Mouse (Mus musculus): ENCODE data around the gene Rbbp9. TPM values are rescaled to one million over a fixed set of nuclear protein-coding genes. Genes with fewer than 3 reads are reported as not detected.
A peak's percentile ranks its signal among the peaks of the same experiment; 100 is the strongest.

The Rbbp9 gene
- polyA plus RNA-seq, 1 experiment from 2014 or later = 54.0 TPM

DNA sequence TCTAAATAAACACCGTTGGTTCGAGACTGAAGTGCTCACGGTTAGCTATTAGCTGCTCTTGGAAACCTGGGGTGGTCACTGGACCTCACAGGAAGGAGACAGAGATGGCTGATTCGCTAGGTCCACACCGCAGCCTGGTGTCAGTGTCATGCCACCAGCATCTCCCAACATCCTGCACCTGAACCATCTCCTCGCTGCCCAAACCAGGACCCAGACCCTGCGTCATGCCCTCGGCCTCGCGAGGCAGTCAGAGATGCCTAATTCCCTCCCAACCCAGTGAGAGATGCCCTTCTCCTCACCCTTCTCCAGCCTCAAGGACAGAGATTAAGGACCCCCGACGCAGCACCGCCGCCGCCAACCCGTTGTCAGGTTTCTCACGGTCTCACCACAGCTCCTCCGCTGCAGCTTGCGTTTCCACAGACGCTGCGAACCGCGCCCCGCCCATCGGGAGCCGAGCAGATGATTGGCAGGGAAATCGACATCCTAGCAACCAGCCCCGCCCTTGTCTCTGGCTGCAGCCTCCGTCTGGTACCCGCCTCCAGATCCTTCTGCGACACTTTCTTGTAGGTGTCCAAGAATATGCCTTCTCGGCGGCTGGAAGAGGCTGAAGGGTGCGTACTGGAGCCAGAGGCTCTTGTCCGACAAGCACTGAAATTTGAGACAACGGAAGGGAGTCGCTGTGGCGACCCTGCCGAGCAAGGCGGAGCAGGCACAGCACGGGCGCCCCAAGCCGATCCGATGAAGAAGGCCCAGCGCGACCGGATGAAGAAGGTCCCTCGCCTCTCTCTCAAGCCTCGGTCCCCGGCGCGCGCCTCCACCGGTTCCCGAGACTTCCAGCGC lies 23.5 kb downstream of the Rbbp9 start, which contains the start of the genes Dzank1 and Polr3f:
Gene Dzank1, minus strand, starts transcription at position 434 of the 840 bp plus-strand sequence.
Gene Polr3f, plus strand, starts transcription at position 738 of the 840 bp plus-strand sequence.
- peak within 1 kb of the TSS; percentile 96 for H3K9ac ChIP-seq (ENCODE audit: low read length)
- peak within 1 kb of the TSS; percentile 92 for H3K27ac ChIP-seq (ENCODE audit: low read length)
- H3K4me1 ChIP-seq (ENCODE audit: control insufficient read depth, insufficient read depth, low read length) = peaks cover 13% of the 10 kb centered on the region
- 1% methylated on average over 56 of the region's 56 CpGs for WGBS
- peak within 1 kb of the TSS; percentile 97 for H3K4me2 ChIP-seq (ENCODE audit: low read depth, low read length)
- peak within 1 kb of the TSS; percentile 98 for H3K4me3 ChIP-seq (ENCODE audit: low read length)
- peaks cover 8% of the 10 kb centered on the region for H3K36me3 ChIP-seq (ENCODE audit: control insufficient read depth, insufficient read depth)
- peak; percentile 97 for ATAC-seq (replicated peaks; ENCODE audit: extremely low read depth, insufficient read depth, low FRiP score)
- no peaks in the 10 kb centered on the region for H3K27me3 ChIP-seq (ENCODE audit: control insufficient read depth, insufficient read depth, low read length)
- H3K9me3 ChIP-seq (replicated peaks; ENCODE audit: control insufficient read depth, low read length) = no peaks in the 10 kb centered on the region

DNA sequence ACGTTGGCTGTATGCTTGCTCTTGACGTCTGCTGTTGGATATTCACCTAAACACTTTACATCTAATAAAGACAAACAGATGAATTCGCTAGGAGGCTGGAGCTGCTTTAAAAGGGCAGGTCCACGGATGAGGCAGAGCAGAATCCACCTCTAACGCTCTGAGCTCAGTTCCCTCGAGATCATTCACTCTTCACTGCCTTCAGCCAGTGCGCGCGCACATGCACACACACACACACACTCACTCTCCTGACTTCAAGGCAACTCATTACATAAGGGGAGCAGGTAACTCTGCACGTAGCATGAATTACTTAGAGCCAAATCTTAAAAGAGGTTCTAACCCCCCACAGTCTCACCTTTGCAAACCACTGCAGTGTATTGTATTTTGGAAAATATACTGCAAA lies 24.8 kb downstream of the Rbbp9 start:
- WGBS = 51% methylated on average over 10 of the region's 10 CpGs
- no peaks in the 10 kb centered on the region for H3K9me3 ChIP-seq (replicated peaks; ENCODE audit: control insufficient read depth, low read length)

DNA sequence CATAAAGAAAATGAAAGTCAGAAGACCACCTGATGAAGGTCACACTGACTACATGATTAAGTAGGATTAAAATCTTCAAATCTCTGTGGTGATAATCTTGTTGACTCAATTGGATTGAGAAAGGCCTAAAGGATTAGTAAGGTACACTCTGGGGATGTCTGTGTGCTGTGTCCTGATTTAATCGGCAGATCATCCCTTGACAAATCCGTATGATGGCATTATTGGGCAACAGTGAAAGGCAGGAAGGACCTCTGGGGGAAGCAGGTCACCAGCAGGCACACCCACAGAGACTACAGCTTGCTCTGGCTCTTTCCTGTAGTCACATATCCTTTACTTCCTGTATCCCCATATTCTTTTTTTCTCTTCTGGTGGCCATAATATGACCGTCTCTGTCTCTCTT lies 30.9 kb downstream of the Rbbp9 start:
- no peaks in the 10 kb centered on the region for H3K4me1 ChIP-seq (ENCODE audit: control insufficient read depth, insufficient read depth, low read length)
- ATAC-seq (replicated peaks; ENCODE audit: extremely low read depth, insufficient read depth, low FRiP score) = no peak
- no peak overlapping the region for H3K9ac ChIP-seq (ENCODE audit: low read length)
- no peak overlapping the region for H3K4me3 ChIP-seq (ENCODE audit: low read length)
- H3K27me3 ChIP-seq (ENCODE audit: control insufficient read depth, insufficient read depth, low read length) = no peaks in the 10 kb centered on the region
- no peak overlapping the region for H3K27ac ChIP-seq (ENCODE audit: low read length)
- no peaks in the 10 kb centered on the region for H3K9me3 ChIP-seq (replicated peaks; ENCODE audit: control insufficient read depth, low read length)
- no peak overlapping the region for H3K4me2 ChIP-seq (ENCODE audit: low read depth, low read length)
- 68% methylated on average over 3 of the region's 3 CpGs for WGBS
- no peaks in the 10 kb centered on the region for H3K36me3 ChIP-seq (ENCODE audit: control insufficient read depth, insufficient read depth)

More for the DNA sequence above, 24.8 kb downstream of the Rbbp9 start:
- H3K27ac ChIP-seq (ENCODE audit: low read length) = no peak overlapping the region
- peaks cover 3% of the 10 kb centered on the region for H3K36me3 ChIP-seq (ENCODE audit: control insufficient read depth, insufficient read depth)
- peaks cover 13% of the 10 kb centered on the region for H3K4me1 ChIP-seq (ENCODE audit: control insufficient read depth, insufficient read depth, low read length)
- no peak for ATAC-seq (replicated peaks; ENCODE audit: extremely low read depth, insufficient read depth, low FRiP score)
- no peak overlapping the region for H3K4me2 ChIP-seq (ENCODE audit: low read depth, low read length)
- no peaks in the 10 kb centered on the region for H3K27me3 ChIP-seq (ENCODE audit: control insufficient read depth, insufficient read depth, low read length)
- H3K4me3 ChIP-seq (ENCODE audit: low read length) = no peak overlapping the region
- no peak overlapping the region for H3K9ac ChIP-seq (ENCODE audit: low read length)

DNA sequence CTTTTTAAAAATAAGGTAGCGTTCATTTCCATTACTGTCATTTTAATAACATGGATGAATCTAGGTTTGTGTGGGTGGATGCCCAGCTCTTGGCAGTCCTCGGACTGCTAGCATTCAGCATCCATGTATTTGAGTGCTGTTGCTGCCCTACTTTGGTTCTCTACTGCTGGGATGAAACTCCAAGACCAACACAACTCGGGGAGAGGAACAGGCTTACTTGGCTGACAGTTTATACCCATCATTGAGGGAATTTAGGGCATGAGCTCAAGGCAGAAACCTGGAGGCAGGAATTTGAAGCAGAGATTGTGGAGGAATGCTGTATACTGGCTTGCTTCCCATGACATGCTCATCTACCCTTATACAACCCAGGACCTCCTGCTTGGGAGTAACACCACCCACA lies 36.0 kb downstream of the Rbbp9 start:
- Histone ChIP-seq H3K4me2 (ENCODE audit: low read depth, low read length) (no peak overlapping the region), H3K27me3 (ENCODE audit: control insufficient read depth, insufficient read depth, low read length) (no peaks in the 10 kb centered on the region), H3K4me3 (ENCODE audit: low read length) (no peak overlapping the region), H3K9ac (ENCODE audit: low read length) (no peak overlapping the region), H3K27ac (ENCODE audit: low read length) (no peak overlapping the region), H3K4me1 (ENCODE audit: control insufficient read depth, insufficient read depth, low read length) (no peaks in the 10 kb centered on the region), H3K36me3 (ENCODE audit: control insufficient read depth, insufficient read depth) (no peaks in the 10 kb centered on the region), H3K9me3 (replicated peaks; ENCODE audit: control insufficient read depth, low read length) (no peaks in the 10 kb centered on the region)
- 78% methylated on average over 3 of the region's 3 CpGs for WGBS
- ATAC-seq (replicated peaks; ENCODE audit: extremely low read depth, insufficient read depth, low FRiP score) = no peak

DNA sequence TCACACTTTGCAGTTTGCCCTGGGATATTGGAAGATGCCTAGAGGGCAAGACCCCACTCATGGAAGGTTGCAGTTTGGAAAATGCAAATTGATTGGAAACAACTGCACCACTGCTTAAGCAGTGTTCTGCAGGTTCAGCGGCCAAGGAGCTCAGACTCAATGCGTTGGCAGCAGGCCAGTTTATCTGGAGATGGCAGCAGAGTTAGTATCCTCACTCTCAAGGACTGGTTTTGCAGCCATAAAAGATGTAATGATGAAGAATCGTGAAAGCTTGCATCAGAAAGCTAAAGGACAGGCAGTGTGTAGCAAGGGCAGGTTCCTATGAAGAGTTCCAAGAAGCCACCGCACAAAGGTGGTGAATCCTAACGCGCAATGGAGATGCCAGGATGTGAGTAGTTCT lies 48.5 kb downstream of the Rbbp9 start:
- Histone ChIP-seq H3K4me1 (ENCODE audit: control insufficient read depth, insufficient read depth, low read length) (no peaks in the 10 kb centered on the region), H3K4me3 (ENCODE audit: low read length) (no peak overlapping the region), H3K9ac (ENCODE audit: low read length) (no peak overlapping the region), H3K4me2 (ENCODE audit: low read depth, low read length) (no peak overlapping the region), H3K9me3 (replicated peaks; ENCODE audit: control insufficient read depth, low read length) (no peaks in the 10 kb centered on the region), H3K27me3 (ENCODE audit: control insufficient read depth, insufficient read depth, low read length) (no peaks in the 10 kb centered on the region), H3K36me3 (ENCODE audit: control insufficient read depth, insufficient read depth) (no peaks in the 10 kb centered on the region), H3K27ac (ENCODE audit: low read length) (no peak overlapping the region)
- whole genome bisulfite sequencing = 76% methylated on average over 6 of the region's 6 CpGs
- no peak for ATAC-seq (replicated peaks; ENCODE audit: extremely low read depth, insufficient read depth, low FRiP score)

Other genes with a start within 250 kb of the Rbbp9 start
- 0.14 and 0.76 TPM in 2 replicates for gene Ovol2, start 218.7 kb downstream of the Rbbp9 start, polyA plus RNA-seq (2015; fragmentation: Nextera tagmentation; extraction: Ambion mirVana)
- 27.2 and 28.0 TPM in 2 replicates for gene Kat14, start 181.9 kb downstream of the Rbbp9 start, polyA plus RNA-seq (2015; fragmentation: Nextera tagmentation; extraction: Ambion mirVana)
- 2.9 and 3.9 TPM in 2 replicates for gene Pet117, start 181.9 kb downstream of the Rbbp9 start, polyA plus RNA-seq (2015; fragmentation: Nextera tagmentation; extraction: Ambion mirVana)
- 0.60 and 1.5 TPM in 2 replicates for gene Dzank1, start 23.5 kb downstream of the Rbbp9 start, polyA plus RNA-seq (2015; fragmentation: Nextera tagmentation; extraction: Ambion mirVana)
- gene Polr3f, start 23.2 kb downstream of the Rbbp9 start, polyA plus RNA-seq (2015; fragmentation: Nextera tagmentation; extraction: Ambion mirVana) = 18.4 and 20.8 TPM in 2 replicates
- 51.9 and 52.1 TPM in 2 replicates for gene Sec23b, start 5.4 kb upstream of the Rbbp9 start, polyA plus RNA-seq (2015; fragmentation: Nextera tagmentation; extraction: Ambion mirVana)
- 46.4 and 47.1 TPM in 2 replicates for gene Smim26, start 43.2 kb upstream of the Rbbp9 start, polyA plus RNA-seq (2015; fragmentation: Nextera tagmentation; extraction: Ambion mirVana)
- gene Dtd1, start 49.0 kb upstream of the Rbbp9 start, polyA plus RNA-seq (2015; fragmentation: Nextera tagmentation; extraction: Ambion mirVana) = 28.6 and 31.6 TPM in 2 replicates